Mouse (Mus musculus) 3134 (cell line): Measurements from ENCODE around the gene Ttpal.

Experiments used
- DNase-seq: peaks from one replicate; pipeline ENCODE4 v3.0.0-alpha.2; 2011; ENCODE audit warnings: low spot score; ENCODE audit not compliant: insufficient read length; ENCODE audit errors: extremely low read depth

Gene Ttpal

GRCm38 (mm10) chr2:163590996-163591395 lies 11.1 kb upstream of the Ttpal start:
- DNase-seq, result no peak

GRCm38 (mm10) chr2:163592084-163592483 lies 10.0 kb upstream of the Ttpal start:
- DNase-seq, result no peak

DNA sequence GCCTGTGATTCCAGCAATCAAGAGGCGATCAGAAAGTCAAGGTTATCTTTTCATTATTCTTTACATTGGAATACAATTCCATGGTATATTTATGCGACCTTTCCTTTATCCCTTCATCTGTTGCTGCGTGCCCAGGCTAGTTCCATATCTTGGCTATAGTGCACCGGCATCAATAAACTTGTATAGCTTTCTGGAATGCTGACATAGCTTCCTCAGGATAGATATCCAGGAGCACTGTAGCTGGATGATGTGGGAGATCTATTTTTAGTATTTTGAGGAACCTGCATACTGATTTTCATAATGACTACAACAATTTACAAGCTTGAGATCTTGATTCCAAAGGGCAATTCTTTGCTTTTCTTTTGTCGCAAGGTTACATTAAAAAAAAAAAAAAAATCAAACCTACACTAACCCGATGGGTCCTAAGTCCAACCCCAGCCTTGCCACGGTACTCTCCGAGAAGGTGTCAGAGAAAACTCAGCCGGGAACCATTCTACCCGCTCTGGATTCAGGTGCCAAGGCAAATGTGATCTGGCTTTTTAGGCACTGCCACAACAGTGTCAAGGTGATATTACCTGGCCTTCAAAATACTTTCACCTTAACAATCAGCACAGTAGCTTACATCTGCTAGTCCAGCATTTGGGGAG lies 8.4 kb upstream of the Ttpal start:
- DNase-seq, result no peak

DNA sequence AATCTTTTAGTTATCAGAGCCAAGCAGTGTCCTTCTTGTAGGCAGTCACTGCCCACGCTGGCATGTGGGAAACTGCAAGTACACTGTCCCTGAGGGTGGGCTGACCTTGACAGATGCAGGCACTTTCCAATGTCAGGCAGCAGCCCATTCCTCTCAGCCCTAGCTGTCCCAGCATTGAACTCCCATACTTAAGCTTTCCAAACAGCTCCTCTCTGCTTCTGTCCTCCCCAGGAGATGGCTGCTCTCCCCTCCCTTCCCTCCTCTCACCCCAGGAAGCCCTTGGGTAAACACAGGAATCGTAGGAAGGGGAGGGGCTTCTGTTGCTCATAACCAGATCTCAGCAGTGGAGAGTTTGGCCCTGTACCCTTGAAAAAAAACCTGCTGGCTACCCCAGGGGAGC lies 7.0 kb upstream of the Ttpal start:
- DNase-seq, result no peak

- peak; percentile 35 for DNase-seq
Measured at GRCm38 (mm10) chr2:163596057-163596872, 5.8 kb upstream of the Ttpal start.

GRCm38 (mm10) chr2:163596873-163597155 lies 5.3 kb upstream of the Ttpal start:
- no peak for DNase-seq

- DNase-seq, result no peak
Measured at GRCm38 (mm10) chr2:163597661-163598060, 4.5 kb upstream of the Ttpal start.

- no peak for DNase-seq
Measured at GRCm38 (mm10) chr2:163599226-163599625, 2.9 kb upstream of the Ttpal start.

DNA sequence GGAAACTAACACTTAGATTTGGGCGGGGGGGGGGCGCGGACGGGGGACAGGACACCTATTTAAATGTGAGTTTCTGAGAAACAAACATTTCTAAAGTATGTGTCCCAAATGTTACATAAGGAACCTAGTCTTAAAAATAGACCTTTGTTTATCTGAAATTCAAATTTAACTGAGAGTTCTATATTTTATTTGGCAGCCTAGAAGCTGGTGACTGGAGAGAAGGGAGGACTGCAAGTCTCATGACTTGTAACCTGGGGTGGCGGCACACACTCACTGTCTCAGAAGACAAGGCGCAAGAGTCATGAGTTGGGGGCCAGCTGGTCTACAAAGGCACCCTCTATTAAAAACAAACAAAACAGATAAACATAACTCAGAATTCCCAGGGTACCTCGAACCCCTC lies 1.0 kb upstream of the Ttpal start:
- DNase-seq, result no peak

DNA sequence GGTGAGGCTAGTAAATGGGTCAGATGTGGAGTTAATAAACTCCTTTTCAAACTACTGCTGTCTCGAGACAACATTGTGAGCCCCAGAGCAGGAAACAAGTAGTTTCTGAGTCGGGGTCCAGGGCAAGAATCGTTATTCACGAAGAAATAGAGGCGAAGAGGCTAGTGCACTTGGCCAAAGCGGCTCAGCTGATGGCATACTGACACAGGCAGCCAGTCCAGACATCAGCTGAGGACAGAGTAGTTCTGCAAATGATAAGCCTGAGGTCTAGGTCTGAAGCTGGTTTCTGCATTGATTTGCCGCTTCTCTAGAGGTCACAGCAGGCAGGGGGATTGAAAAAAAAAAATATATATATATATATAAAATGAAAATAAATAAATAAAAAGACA lies 408 bp upstream of the Ttpal start:
- no peak for DNase-seq

DNA sequence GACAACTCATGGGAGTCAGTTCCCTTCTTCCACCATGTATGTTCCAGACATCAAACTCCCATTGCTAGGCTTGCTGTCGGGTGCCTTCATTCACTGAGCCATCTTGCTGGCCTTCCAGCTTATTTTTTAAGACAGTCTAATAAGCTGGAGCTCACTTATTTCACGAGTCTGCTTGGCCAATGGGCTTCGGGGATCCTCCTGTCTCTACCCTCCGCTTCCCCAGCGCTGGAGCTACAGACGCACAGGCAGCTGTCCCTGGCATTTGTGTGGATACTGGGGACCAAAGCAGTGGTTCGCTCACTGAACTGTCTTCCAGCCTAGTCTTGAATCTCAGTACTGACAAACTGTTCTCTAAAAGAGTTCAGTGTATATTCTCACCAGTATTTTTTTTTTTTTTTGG lies 4.0 kb downstream of the Ttpal start:
- no peak for DNase-seq

GRCm38 (mm10) chr2:163608008-163608407 lies 5.9 kb downstream of the Ttpal start:
- no peak for DNase-seq

GRCm38 (mm10) chr2:163609281-163609975 lies 7.3 kb downstream of the Ttpal start:
- no peak for DNase-seq

- no peak for DNase-seq
Measured at GRCm38 (mm10) chr2:163611176-163611575, 9.1 kb downstream of the Ttpal start.

DNA sequence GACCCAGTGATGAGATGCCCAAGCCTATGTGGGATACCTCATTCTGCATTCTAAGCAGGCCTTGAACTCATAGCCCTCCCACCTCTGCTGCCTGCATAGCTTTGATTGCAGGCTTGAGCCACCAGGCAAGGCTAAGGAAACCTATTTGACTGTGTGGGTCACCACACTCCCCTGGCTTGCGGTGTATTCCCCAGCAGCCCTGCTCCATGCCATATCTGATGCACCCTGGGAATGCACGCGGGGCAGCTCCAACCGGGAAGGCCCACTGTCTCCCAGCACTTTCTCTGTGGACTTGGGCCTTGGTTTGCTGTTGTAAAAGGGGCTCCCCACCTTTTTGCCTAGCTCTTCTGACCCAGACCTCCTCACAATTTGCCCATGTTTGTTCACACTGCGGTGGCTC lies 11.1 kb downstream of the Ttpal start:
- no peak for DNase-seq

DNA sequence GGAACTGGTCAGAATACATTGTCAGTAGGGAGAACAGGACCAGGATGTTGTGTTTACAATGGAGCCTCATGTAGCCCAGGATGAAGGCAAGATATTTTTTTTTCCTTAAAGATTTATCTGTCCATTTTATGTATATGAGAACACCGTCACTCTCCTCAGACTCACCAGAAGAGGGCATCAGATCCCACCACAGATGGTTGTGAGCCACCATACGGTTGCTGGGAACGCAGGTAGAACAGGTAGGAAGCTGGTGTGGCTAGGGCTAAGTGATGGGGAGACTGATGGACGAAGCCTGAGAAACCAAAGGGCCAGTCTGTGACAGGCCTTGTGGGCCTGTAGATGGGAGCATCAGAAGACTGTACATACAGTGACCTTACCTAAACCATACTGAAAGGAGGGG lies 11.9 kb downstream of the Ttpal start:
- no peak for DNase-seq

DNA sequence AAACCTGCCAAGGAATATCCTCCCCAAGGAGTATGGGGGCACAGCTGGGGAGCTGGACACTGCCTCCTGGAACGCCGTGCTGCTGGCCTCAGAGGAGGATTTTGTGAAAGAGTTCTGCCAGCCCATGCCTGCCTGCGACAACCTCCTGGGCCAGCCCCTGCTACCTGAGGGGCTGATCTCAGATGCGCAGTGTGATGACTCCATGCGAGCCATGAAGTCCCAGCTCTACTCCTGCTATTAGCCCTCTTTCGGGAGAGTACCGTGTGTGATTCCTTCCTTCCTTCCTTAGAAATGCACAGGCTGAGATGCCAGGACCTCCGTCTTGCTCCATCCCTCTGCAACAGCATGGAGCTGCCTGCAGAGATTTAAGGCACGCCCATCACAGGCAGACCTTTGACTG lies 13.3 kb downstream of the Ttpal start:
- no peak for DNase-seq

DNA sequence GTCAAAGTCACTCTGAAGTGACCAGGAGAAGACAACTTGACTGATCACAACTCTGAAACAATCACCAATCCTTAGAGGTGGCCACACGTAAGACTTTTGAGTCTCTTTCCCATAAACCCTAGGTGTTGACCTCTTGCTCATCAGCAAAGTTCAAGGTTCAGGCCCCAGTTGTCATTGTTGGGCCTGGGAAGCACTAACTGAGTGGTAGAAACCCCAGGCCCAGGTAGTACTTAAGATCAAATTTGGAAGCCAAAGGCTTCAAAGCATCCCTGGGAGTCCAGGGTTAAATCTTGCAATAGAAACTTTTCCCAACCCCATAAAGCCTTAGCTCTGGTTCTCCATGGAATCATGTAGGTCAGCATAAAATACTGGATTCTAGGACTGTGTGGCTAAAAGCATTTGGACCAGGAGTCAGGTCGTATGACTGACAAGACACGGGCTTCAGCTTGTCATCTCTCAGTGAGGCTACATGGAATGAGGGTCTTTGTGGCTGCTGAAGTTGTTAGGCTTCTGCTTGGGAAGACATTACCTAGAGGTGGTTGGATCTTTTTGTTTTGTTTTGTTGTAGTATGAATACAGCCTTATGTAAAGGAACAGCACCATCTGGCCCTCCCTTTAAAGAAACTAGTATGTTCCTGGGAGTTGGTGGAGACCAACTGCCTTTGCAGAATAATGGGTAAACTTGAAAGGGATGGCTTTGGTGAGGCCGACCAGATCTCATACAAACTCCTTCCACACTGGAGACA lies 14.0 kb downstream of the Ttpal start:
- DNase-seq, result no peak

- no peak for DNase-seq
Measured at GRCm38 (mm10) chr2:163616652-163617227, 14.6 kb downstream of the Ttpal start.

DNA sequence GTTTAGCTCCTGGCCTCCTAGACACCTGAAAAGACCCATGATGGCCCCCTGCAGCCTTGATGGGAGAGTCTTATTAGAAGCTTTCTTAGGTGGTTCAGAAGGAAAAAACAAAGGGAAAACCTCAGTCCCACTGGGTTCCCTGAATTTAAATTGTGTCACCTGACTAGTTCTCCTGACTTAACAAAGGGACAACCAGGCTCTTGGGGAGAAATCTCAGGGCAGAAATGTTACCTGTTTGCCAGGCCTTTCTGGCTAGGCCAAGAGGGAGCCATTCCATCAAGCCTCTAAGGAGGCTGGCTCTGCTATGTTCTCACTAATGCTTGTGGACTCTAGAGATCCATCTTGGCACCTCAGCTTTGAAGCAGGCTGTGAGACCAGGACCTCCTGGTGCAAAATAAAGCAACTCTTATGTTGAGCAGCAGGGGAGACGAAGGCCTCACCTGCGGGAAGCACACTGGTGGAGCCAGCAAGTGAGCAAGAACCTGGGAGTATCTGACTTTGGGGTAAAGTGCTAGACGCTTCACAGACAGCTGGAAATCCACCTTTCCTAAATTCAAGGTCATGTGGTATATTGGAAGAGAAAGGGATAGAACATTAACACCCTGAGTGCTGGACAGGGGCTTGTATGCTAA lies 15.2 kb downstream of the Ttpal start:
- DNase-seq, result no peak

DNA sequence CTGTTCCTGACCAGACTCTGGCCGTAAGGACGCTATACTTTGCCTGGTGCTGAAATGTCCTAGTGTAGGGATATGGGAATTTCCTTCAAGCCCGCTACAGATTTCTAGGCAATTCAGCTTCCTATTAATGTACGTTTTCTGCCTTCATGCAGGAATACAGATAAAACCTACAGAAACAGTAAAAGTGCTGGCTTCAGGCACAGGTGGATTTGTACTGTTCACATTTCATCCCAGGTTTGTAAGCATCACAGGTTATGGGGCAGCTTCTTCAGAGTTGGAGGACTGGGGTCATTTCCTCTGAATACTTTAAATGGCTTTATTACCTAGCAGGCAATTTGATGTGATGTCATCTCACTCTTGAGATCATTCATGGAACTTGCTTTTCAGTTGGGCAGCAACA lies 15.8 kb downstream of the Ttpal start:
- no peak for DNase-seq
